Mouse (Mus musculus): ENCODE measurements around the gene Osbpl5. TPM values are rescaled to one million over a fixed set of nuclear protein-coding genes. Genes with fewer than 3 reads are reported as not detected.
"Not testable (repeated sequence)": the region's sequence is repeated elsewhere in the genome, so short reads cannot be mapped to it uniquely, and the experiment has no call there.

Gene Osbpl5
- polyA plus RNA-seq, 1 experiment: 20.6 TPM

- TF ChIP-seq CTCF (IDR thresholded peaks at IDR 0.05; ENCODE audit: borderline replicate concordance, control insufficient read depth, extremely low read depth, insufficient read depth, low read length, poor library complexity): no peak
- no peak for TF ChIP-seq POLR2A (IDR thresholded peaks at IDR 0.05; ENCODE audit: control insufficient read depth, extremely low read depth, insufficient read depth, low read length, poor library complexity)
- Histone ChIP-seq H3K4me3 (ENCODE audit: control insufficient read depth, insufficient read depth, low read length) (peak within 1 kb of the TSS; percentile 13), H3K36me3 (ENCODE audit: control insufficient read depth, insufficient read depth, low read length) (no peaks in the 10 kb centered on the region), H3K4me1 (replicated peaks; ENCODE audit: control insufficient read depth, insufficient read depth, low read length) (peaks cover 5% of the 10 kb centered on the region; the same call in 1 of the 2 replicates), H3K27ac (ENCODE audit: control insufficient read depth, insufficient read depth, low read length) (no peak within 1 kb of the TSS), H3K27me3 (ENCODE audit: control insufficient read depth, insufficient read depth, low read length) (no peaks in the 10 kb centered on the region)
- 4% methylated on average over 35 of the region's 35 CpGs for WGBS
- DNase-seq: peak; percentile 57
These were observed 71.3 kb downstream of the Osbpl5 start, which contains the start of gene Tnfrsf23 for GRCm38 (mm10) chr7:143685359-143686067. Tnfrsf23 (minus strand) TSS chr7:143685872.

GRCm38 (mm10) chr7:143684569-143684968 is 72.2 kb downstream of the Osbpl5 start:
- H3K27ac ChIP-seq (ENCODE audit: control insufficient read depth, insufficient read depth, low read length); DNase-seq; H3K27me3 ChIP-seq (ENCODE audit: control insufficient read depth, insufficient read depth, low read length); H3K4me1 ChIP-seq (replicated peaks; ENCODE audit: control insufficient read depth, insufficient read depth, low read length); H3K4me3 ChIP-seq (ENCODE audit: control insufficient read depth, insufficient read depth, low read length); H3K36me3 ChIP-seq (ENCODE audit: control insufficient read depth, insufficient read depth, low read length): not testable (repeated sequence)
- 88% methylated on average over 2 of the region's 2 CpGs for WGBS

DNA sequence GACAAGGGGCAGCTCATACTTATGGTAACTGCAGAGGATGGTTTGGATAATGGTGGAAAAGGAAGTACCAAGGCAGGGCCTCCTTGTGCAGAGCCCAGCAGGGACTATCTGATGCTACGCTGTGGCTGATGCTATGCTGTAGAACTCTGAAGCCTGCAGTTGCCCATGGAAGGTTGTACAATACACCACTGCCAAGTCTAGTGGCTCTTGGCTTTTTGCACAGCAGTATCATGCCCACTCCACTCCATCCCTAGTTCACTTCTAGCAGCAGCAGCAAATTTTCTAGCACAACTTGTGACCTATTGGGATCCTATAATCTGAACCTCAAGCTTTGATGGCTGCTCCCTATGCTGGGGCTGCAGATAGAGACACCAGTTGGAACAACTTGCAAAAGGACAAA is 75.2 kb downstream of the Osbpl5 start:
- 85% methylated on average over 1 of the region's 1 CpGs for WGBS
- no peak for TF ChIP-seq POLR2A (IDR thresholded peaks at IDR 0.05; ENCODE audit: control insufficient read depth, extremely low read depth, insufficient read depth, low read length, poor library complexity)
- no peak overlapping the region for H3K4me3 ChIP-seq (ENCODE audit: control insufficient read depth, insufficient read depth, low read length)

GRCm38 (mm10) chr7:143680836-143681235 is 75.9 kb downstream of the Osbpl5 start:
- H3K4me1 ChIP-seq (replicated peaks; ENCODE audit: control insufficient read depth, insufficient read depth, low read length); H3K27ac ChIP-seq (ENCODE audit: control insufficient read depth, insufficient read depth, low read length); DNase-seq; H3K4me3 ChIP-seq (ENCODE audit: control insufficient read depth, insufficient read depth, low read length); H3K36me3 ChIP-seq (ENCODE audit: control insufficient read depth, insufficient read depth, low read length); H3K27me3 ChIP-seq (ENCODE audit: control insufficient read depth, insufficient read depth, low read length): not testable (repeated sequence)
- 42% methylated on average over 2 of the region's 2 CpGs for WGBS

More for the DNA sequence above, 75.2 kb downstream of the Osbpl5 start:
- DNase-seq: no peak
- Histone ChIP-seq H3K27me3 (ENCODE audit: control insufficient read depth, insufficient read depth, low read length) (no peaks in the 10 kb centered on the region), H3K36me3 (ENCODE audit: control insufficient read depth, insufficient read depth, low read length) (no peaks in the 10 kb centered on the region), H3K27ac (ENCODE audit: control insufficient read depth, insufficient read depth, low read length) (no peak overlapping the region), H3K4me1 (replicated peaks; ENCODE audit: control insufficient read depth, insufficient read depth, low read length) (peaks cover 5% of the 10 kb centered on the region; the same call in 1 of the 2 replicates)

DNA sequence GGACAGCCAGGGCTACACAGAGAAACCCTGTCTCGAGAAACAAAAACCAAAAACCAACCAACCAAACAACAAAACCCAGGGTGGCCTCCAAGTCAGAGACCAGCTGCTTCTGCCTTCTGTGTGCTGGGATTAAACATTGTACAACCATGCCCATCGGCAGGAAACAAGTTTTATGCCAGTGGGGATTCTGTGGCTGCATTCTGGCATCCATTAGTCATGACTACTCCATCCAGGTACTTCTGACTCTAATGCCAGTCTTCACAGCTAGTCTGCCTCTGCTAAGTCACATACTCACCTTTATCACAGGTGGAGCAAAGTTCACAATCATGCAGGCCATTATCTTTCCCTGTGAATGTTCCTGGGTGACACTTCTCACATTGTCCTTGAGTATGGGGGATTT is 77.1 kb downstream of the Osbpl5 start:
- WGBS: 89% methylated on average over 2 of the region's 2 CpGs
- not testable (repeated sequence) for H3K4me3 ChIP-seq (ENCODE audit: control insufficient read depth, insufficient read depth, low read length); H3K27me3 ChIP-seq (ENCODE audit: control insufficient read depth, insufficient read depth, low read length); H3K36me3 ChIP-seq (ENCODE audit: control insufficient read depth, insufficient read depth, low read length); DNase-seq; H3K27ac ChIP-seq (ENCODE audit: control insufficient read depth, insufficient read depth, low read length); H3K4me1 ChIP-seq (replicated peaks; ENCODE audit: control insufficient read depth, insufficient read depth, low read length)

DNA sequence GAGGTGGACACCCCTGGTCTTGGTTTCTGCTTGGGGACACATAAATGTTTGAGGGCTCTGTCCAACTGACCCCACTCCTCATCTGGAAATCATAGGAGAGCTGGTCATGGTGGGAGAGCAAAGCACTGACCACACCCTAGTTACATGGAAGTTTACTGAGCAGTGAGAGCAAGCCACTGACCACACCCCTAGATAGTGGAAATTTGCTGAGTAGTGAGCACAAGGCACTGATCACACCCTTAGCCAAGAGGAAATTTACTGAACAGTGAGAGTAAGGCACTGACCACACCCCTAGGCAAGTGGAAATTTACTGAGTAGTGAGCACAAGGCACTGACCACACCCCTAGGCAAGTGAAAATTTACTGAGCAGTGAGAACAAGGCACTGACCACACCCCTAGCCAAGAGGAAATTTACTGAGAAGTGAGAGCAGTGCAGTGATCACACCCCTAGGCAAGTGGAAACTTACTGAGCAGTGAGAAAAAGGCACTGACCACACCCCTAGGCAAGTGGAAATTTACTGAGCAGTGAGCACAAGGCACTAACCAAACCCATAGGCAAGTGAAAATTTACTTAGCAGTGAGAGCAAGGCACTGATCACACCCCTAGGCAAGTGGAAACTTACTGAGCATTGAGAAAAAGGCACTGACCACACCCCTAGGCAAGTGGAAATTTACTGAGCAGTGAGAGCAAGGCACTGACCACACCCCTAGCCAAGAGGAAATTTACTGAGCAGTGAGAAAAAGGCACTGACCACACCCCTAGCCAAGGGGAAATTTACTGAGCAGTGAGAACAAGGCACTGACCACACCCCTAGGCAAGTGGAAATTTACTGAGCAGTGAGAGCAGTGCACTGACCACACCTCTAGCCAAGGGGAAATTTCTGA is 90.1 kb downstream of the Osbpl5 start:
- H3K27me3 ChIP-seq (ENCODE audit: control insufficient read depth, insufficient read depth, low read length): no peaks in the 10 kb centered on the region
- H3K4me3 ChIP-seq (ENCODE audit: control insufficient read depth, insufficient read depth, low read length): no peak overlapping the region
- no peaks in the 10 kb centered on the region for H3K4me1 ChIP-seq (replicated peaks; ENCODE audit: control insufficient read depth, insufficient read depth, low read length)
- TF ChIP-seq CTCF (IDR thresholded peaks at IDR 0.05; ENCODE audit: borderline replicate concordance, control insufficient read depth, extremely low read depth, insufficient read depth, low read length, poor library complexity): no peak
- no peak for TF ChIP-seq POLR2A (IDR thresholded peaks at IDR 0.05; ENCODE audit: control insufficient read depth, extremely low read depth, insufficient read depth, low read length, poor library complexity)
- H3K36me3 ChIP-seq (ENCODE audit: control insufficient read depth, insufficient read depth, low read length): no peaks in the 10 kb centered on the region
- DNase-seq: no peak
- H3K27ac ChIP-seq (ENCODE audit: control insufficient read depth, insufficient read depth, low read length): no peak overlapping the region

DNA sequence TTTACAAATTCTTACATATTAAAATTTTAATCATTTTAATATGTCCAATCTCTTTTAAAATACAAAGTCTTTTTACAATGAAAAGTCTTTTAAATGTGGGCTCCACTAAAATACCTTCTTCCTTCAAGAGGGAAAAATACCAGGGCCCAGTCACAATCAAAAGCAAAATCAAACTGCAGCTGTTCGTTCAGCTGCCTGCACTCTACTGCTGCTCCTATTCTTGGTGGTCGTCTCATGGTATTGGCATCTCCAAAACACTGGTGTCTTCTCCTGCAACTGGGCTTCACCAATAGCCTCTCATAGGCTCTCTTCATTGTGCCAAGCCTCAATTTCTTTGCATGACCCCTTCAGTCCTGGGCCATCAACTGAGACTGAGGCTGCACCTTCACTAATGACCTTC is 93.3 kb downstream of the Osbpl5 start:
- Histone ChIP-seq H3K27me3 (ENCODE audit: control insufficient read depth, insufficient read depth, low read length) (no peaks in the 10 kb centered on the region), H3K36me3 (ENCODE audit: control insufficient read depth, insufficient read depth, low read length) (no peaks in the 10 kb centered on the region), H3K4me1 (replicated peaks; ENCODE audit: control insufficient read depth, insufficient read depth, low read length) (no peaks in the 10 kb centered on the region), H3K4me3 (ENCODE audit: control insufficient read depth, insufficient read depth, low read length) (no peak overlapping the region), H3K27ac (ENCODE audit: control insufficient read depth, insufficient read depth, low read length) (no peak overlapping the region)
- WGBS: 99% methylated on average over 2 of the region's 2 CpGs
- DNase-seq: no peak
- TF ChIP-seq POLR2A (IDR thresholded peaks at IDR 0.05; ENCODE audit: control insufficient read depth, extremely low read depth, insufficient read depth, low read length, poor library complexity) (no peak), CTCF (IDR thresholded peaks at IDR 0.05; ENCODE audit: borderline replicate concordance, control insufficient read depth, extremely low read depth, insufficient read depth, low read length, poor library complexity) (no peak)

Measured in thymus, adult 2 months (tissue).